Mouse (Mus musculus): ENCODE data around the gene Cbfa2t3. TPM values are rescaled to one million over a fixed set of nuclear protein-coding genes. Genes with fewer than 3 reads are reported as not detected.

The Cbfa2t3 gene
- polyA plus RNA-seq, 1 experiment from 2014 or later, result 8.1 TPM

DNA sequence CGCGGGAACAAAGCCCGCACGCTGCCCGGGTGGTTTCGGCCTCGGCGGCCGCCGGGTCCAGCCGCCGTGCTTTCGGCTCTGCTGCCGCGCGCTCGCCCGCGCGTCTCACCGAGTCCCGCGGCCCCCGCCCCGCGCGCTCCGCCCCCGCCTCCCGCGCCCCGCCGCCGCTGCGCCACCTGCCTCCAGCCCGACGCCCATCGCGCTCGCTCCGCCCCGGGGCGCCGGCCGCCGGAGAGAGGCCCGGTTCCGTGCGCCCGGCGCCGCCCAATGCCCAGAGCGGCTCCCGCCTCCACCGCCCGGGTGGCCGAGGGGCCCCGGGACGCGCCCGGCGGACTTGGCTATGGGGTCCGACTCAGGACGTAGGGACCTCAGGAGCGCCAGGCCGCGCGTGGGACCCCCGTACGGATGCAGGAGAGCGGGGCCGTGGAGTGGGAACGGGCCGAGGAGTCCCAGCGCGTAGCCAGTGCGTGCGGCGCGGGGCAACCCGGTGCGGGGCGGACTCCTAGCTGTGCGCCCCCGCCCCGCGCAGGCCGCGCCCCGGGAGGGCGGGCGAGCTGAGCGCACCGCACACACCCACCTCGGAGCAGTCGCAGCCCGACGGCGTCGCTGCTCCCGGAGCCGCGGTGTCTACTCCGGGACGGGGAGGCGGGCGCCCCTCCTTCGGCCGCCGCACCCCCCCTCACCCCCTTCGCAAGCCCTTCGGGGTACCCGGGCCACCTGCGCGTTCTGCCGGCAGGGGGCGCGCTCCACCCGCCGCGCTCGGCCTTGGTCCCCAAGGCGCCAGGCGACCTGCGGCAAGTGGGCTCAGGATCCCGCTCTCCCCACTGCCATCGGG, 20.6 kb downstream of the Cbfa2t3 start:
- Histone ChIP-seq H3K9me3 (ENCODE audit: control insufficient read depth, low read length) (no peaks in the 10 kb centered on the region), H3K4me1 (ENCODE audit: control insufficient read depth, insufficient read depth, low read length) (peaks cover 10% of the 10 kb centered on the region; the same call in 1 of the 2 replicates), H3K4me2 (ENCODE audit: low read depth, low read length) (peak overlapping the region; percentile 70), H3K27me3 (replicated peaks; ENCODE audit: control insufficient read depth, insufficient read depth, low read length) (peaks cover 68% of the 10 kb centered on the region), H3K36me3 (ENCODE audit: control insufficient read depth, insufficient read depth, low read length) (no peaks in the 10 kb centered on the region), H3K27ac (replicated peaks; ENCODE audit: low read depth, low read length) (peak overlapping the region; percentile 48), H3K4me3 (ENCODE audit: low read depth, low read length) (peak overlapping the region; percentile 52), H3K9ac (ENCODE audit: low read depth, low read length) (peak overlapping the region; percentile 64)
- ATAC-seq (ENCODE audit: low read depth), result peak; percentile 81
- peak; percentile 57 for DNase-seq (ENCODE audit: low spot score)
- WGBS, result 7% methylated on average over 3 of the region's 127 CpGs

DNA sequence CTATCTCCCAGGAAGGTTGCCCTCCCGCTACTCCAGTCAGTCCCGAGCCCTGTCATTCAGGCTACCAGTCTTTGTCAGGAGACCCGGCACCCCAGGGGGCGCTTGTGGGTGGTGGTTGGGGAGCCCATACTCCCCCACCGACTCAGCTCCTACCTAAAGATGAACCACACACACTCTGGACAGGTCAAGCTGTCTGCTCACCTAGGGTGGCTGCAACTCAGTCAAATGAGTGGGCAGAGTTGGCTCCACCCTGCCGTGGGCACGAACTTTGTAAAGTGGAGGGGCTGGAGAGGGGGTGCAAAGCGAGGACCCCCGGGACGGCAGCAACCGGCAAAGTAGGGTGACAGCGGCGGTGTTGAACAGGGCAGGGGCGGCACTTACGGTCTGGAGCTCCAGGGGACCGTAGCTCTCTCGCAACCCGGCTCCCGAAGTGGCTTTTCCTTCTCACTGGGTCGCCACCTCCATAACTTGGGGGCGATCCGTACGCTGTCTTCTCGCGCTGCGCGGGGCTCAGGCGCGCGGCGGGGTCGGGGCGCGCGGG, 21.4 kb downstream of the Cbfa2t3 start:
- 2% methylated on average over 16 of the region's 35 CpGs for whole genome bisulfite sequencing
- Histone ChIP-seq H3K27me3 (replicated peaks; ENCODE audit: control insufficient read depth, insufficient read depth, low read length) (peaks cover 65% of the 10 kb centered on the region), H3K4me1 (ENCODE audit: control insufficient read depth, insufficient read depth, low read length) (peaks cover 10% of the 10 kb centered on the region; the same call in 1 of the 2 replicates), H3K9ac (ENCODE audit: low read depth, low read length) (peak overlapping the region; percentile 64), H3K27ac (replicated peaks; ENCODE audit: low read depth, low read length) (peak overlapping the region; percentile 63; the same call in 1 of the 2 replicates), H3K9me3 (ENCODE audit: control insufficient read depth, low read length) (no peaks in the 10 kb centered on the region), H3K4me2 (ENCODE audit: low read depth, low read length) (peak overlapping the region; percentile 70), H3K36me3 (ENCODE audit: control insufficient read depth, insufficient read depth, low read length) (no peaks in the 10 kb centered on the region), H3K4me3 (ENCODE audit: low read depth, low read length) (peak overlapping the region; percentile 52)
- DNase-seq (ENCODE audit: low spot score) (no peak), ATAC-seq (ENCODE audit: low read depth) (no peak)

DNA sequence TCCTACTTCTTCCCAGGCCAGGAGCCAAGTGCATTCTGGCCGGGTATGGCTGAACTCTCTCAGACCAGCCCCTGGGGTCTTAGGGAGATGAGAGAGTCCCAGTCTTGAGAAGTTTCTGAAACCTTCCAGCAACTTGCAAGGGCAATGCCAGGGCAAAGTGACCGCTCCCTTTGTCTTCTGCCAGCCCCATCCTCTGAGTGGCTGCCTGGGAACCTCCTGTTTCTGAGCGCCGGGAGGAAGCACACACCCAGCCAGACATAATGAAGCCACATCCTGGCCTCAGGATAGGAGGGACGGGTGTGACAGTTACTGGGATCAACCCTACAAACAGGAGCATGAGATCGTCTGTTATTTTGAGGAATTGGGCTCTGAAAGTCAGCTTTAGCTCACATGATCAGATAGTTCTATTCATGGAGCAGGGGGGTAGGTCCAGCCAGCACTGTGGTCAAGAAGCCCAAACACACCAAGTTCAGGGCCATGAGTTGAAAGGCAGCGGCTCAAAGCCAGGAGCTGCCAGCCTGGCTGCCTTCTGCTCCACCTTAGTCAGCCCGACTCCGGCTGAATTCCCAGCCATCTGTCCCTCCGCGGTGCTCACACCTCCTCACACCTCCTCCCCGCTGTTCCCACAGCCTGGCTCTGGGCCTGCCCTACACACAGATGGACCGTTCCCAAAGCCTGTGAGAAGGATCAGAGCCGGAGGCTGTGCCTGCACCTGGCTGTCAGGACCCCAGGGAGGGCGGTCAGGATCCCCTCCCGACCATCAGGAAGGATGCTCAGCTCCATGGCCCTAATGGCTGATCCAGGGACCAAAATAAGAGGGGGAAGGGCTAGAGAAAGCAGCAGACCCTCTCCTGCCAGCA, 22.1 kb downstream of the Cbfa2t3 start:
- Histone ChIP-seq H3K4me3 (ENCODE audit: low read depth, low read length) (peak overlapping the region; percentile 52), H3K9ac (ENCODE audit: low read depth, low read length) (peak overlapping the region; percentile 64), H3K4me2 (ENCODE audit: low read depth, low read length) (peak overlapping the region; percentile 70), H3K36me3 (ENCODE audit: control insufficient read depth, insufficient read depth, low read length) (no peaks in the 10 kb centered on the region), H3K9me3 (ENCODE audit: control insufficient read depth, low read length) (no peaks in the 10 kb centered on the region), H3K27me3 (replicated peaks; ENCODE audit: control insufficient read depth, insufficient read depth, low read length) (peaks cover 64% of the 10 kb centered on the region), H3K4me1 (ENCODE audit: control insufficient read depth, insufficient read depth, low read length) (peaks cover 10% of the 10 kb centered on the region; the same call in 1 of the 2 replicates), H3K27ac (replicated peaks; ENCODE audit: low read depth, low read length) (peak overlapping the region; percentile 63; the same call in 1 of the 2 replicates)
- ATAC-seq (ENCODE audit: low read depth), result peak; percentile 45
- 13% methylated on average over 15 of the region's 16 CpGs for WGBS
- no peak for DNase-seq (ENCODE audit: low spot score)

DNA sequence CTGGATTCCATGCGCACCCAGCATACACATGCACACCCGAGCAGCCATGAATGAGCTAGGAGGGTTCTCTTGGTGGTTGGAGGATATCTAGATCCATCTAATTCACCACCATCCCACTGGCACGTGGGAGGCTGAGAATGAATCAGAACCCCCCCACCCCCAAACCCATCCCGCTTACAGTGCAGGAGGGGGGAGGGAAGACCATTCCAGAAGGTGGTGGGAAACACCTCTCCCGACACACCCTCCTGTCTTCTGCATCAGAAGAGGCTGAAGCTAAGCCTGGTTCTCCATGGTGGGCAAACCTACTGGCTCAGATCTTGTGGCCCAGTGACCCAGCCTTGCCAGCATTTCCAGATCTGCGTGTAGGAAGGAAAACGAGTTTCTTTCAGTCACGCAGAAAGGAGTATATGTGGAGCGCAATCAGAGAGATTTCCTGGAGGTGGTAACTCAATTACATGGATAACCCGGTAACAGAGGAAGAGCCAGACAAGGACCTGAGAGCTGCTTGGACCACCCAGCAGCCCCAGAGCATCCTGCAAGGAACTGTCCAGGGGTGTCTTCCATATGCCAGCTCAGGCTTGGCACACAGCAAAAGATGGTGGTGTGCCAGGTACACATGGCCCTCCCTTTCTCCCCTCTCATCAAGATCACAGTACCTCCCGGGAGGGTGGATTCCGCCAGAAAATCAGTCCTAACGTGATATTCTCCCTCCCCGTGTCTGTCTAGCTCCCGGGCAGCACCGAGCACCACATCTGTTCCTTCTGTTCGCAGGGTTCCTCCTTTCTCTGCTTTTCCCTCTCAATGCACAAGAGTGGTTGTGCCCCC, 23.1 kb downstream of the Cbfa2t3 start:
- 69% methylated on average over 17 of the region's 17 CpGs for WGBS
- peaks cover 58% of the 10 kb centered on the region for H3K27me3 ChIP-seq (replicated peaks; ENCODE audit: control insufficient read depth, insufficient read depth, low read length)
- H3K9ac ChIP-seq (ENCODE audit: low read depth, low read length), result 0 out of 2 replicates have a peak overlapping the region, but pooled peaks have one; percentile 64

DNA sequence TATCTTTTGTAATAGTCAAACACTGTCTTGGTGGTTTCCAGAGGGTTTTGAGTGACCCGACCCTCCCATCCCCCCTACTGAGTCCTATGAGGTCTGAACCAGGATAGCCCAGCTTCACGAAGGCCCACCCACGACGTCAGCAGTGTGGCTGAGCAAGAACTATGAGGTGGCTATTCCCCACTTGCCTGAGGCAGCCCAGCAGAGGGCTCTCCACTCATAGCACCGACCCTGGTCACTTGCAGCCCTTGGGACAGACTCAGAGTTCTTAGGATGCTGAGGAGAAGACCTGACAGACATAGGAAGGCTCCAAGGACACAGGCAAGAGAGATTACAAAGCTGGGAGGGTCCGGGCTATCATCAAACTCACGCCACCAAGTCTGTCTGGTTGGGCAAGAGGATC, 23.9 kb downstream of the Cbfa2t3 start:
- H3K4me1 ChIP-seq (ENCODE audit: control insufficient read depth, insufficient read depth, low read length), result peaks cover 8% of the 10 kb centered on the region; the same call in 1 of the 2 replicates
- ATAC-seq (ENCODE audit: low read depth) (no peak), DNase-seq (ENCODE audit: low spot score) (no peak)
- H3K4me3 ChIP-seq (ENCODE audit: low read depth, low read length), result no peak overlapping the region
- no peaks in the 10 kb centered on the region for H3K9me3 ChIP-seq (ENCODE audit: control insufficient read depth, low read length)
- no peak overlapping the region for H3K9ac ChIP-seq (ENCODE audit: low read depth, low read length)
- 54% methylated on average over 7 of the region's 7 CpGs for WGBS
- H3K27ac ChIP-seq (replicated peaks; ENCODE audit: low read depth, low read length), result no peak overlapping the region
- no peak overlapping the region for H3K4me2 ChIP-seq (ENCODE audit: low read depth, low read length)
- H3K36me3 ChIP-seq (ENCODE audit: control insufficient read depth, insufficient read depth, low read length), result no peaks in the 10 kb centered on the region
- H3K27me3 ChIP-seq (replicated peaks; ENCODE audit: control insufficient read depth, insufficient read depth, low read length), result peaks cover 53% of the 10 kb centered on the region

More for the DNA sequence above, 23.1 kb downstream of the Cbfa2t3 start:
- Histone ChIP-seq H3K9me3 (ENCODE audit: control insufficient read depth, low read length) (no peaks in the 10 kb centered on the region), H3K36me3 (ENCODE audit: control insufficient read depth, insufficient read depth, low read length) (no peaks in the 10 kb centered on the region), H3K4me1 (ENCODE audit: control insufficient read depth, insufficient read depth, low read length) (peaks cover 10% of the 10 kb centered on the region; the same call in 1 of the 2 replicates), H3K4me2 (ENCODE audit: low read depth, low read length) (peak overlapping the region; percentile 70), H3K4me3 (ENCODE audit: low read depth, low read length) (peak overlapping the region; percentile 52), H3K27ac (replicated peaks; ENCODE audit: low read depth, low read length) (no peak overlapping the region)
- DNase-seq (ENCODE audit: low spot score) (no peak), ATAC-seq (ENCODE audit: low read depth) (no peak)

DNA sequence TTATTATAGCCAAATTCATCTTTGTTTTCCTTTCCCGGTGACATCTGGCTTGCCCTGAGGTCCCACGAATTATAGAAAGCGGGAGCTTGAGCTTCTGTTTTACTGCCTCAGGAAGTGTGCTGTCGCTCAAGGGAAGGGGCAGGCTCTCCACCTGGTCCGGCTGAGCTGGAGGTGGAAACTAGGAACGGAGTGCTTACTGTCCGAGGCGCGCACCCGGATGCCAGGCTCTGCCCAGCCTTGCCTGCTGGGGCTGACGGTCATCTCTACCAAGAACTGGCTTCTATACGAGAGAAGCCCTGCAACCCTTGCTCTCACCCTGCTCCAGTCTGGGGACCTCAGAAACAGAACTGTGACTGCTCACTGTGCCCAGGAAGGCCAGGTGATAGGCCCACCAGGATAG, 24.9 kb downstream of the Cbfa2t3 start:
- ATAC-seq (ENCODE audit: low read depth), result no peak
- 65% methylated on average over 11 of the region's 12 CpGs for WGBS
- Histone ChIP-seq H3K4me3 (ENCODE audit: low read depth, low read length) (no peak overlapping the region), H3K9me3 (ENCODE audit: control insufficient read depth, low read length) (no peaks in the 10 kb centered on the region), H3K27ac (replicated peaks; ENCODE audit: low read depth, low read length) (no peak overlapping the region), H3K4me2 (ENCODE audit: low read depth, low read length) (no peak overlapping the region), H3K9ac (ENCODE audit: low read depth, low read length) (no peak overlapping the region), H3K27me3 (replicated peaks; ENCODE audit: control insufficient read depth, insufficient read depth, low read length) (peaks cover 43% of the 10 kb centered on the region), H3K36me3 (ENCODE audit: control insufficient read depth, insufficient read depth, low read length) (no peaks in the 10 kb centered on the region), H3K4me1 (ENCODE audit: control insufficient read depth, insufficient read depth, low read length) (peaks cover under 1% of the 10 kb centered on the region; the same call in 1 of the 2 replicates)
- DNase-seq (ENCODE audit: low spot score), result no peak

DNA sequence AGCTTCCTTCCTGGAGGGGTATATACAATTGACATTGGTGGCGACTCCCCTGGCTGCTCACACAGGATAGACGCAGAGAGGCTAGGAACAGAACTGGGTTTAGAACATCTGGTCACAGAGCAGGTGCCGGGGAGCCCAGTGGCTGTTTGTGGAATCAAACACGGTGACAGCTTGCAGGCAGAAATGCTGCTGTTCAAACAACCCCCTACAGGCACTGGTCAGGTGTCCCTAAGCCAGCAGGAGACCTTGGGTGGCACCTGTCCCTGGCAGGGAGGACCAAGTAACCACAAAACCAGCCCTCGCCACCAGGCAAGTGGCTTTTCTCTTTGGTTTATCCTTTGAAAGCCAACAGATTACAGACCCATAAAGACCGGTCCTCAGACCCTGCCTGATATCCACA, 27.0 kb downstream of the Cbfa2t3 start:
- H3K4me1 ChIP-seq (ENCODE audit: control insufficient read depth, insufficient read depth, low read length), result peaks cover 2% of the 10 kb centered on the region; the same call in 1 of the 2 replicates
- WGBS, result 60% methylated on average over 6 of the region's 6 CpGs

More for the DNA sequence above, 27.0 kb downstream of the Cbfa2t3 start:
- no peak overlapping the region for H3K4me2 ChIP-seq (ENCODE audit: low read depth, low read length)
- no peaks in the 10 kb centered on the region for H3K9me3 ChIP-seq (ENCODE audit: control insufficient read depth, low read length)
- ATAC-seq (ENCODE audit: low read depth) (no peak), DNase-seq (ENCODE audit: low spot score) (no peak)
- H3K27ac ChIP-seq (replicated peaks; ENCODE audit: low read depth, low read length), result no peak overlapping the region
- no peak overlapping the region for H3K9ac ChIP-seq (ENCODE audit: low read depth, low read length)
- peaks cover 25% of the 10 kb centered on the region for H3K27me3 ChIP-seq (replicated peaks; ENCODE audit: control insufficient read depth, insufficient read depth, low read length)
- H3K4me3 ChIP-seq (ENCODE audit: low read depth, low read length), result no peak overlapping the region
- no peaks in the 10 kb centered on the region for H3K36me3 ChIP-seq (ENCODE audit: control insufficient read depth, insufficient read depth, low read length)
